Mouse (Mus musculus) brain, embryonic 14.5 days (tissue): ENCODE data around the gene Tmem150a.
A peak's percentile ranks its signal among the peaks of the same experiment; 100 is the strongest.

ENCODE experiments used
- CTCF ChIP-seq: fragments of 200-500 bp; IDR thresholded peaks from 2 replicates; pipeline ENCODE4 v1.5.1; 2012; ENCODE audit warnings: inconsistent platforms, mild to moderate bottlenecking, moderate library complexity, borderline replicate concordance; ENCODE audit not compliant: insufficient read depth, insufficient read length; ENCODE audit errors: extremely low read depth
- POLR2A ChIP-seq: fragments of 200-500 bp; IDR thresholded peaks from 2 replicates; pipeline ENCODE4 v1.6.1; 2012; ENCODE audit warnings: mild to moderate bottlenecking, inconsistent platforms, borderline replicate concordance; ENCODE audit not compliant: poor library complexity, insufficient read depth, insufficient read length, severe bottlenecking; ENCODE audit errors: extremely low read depth

DNA sequence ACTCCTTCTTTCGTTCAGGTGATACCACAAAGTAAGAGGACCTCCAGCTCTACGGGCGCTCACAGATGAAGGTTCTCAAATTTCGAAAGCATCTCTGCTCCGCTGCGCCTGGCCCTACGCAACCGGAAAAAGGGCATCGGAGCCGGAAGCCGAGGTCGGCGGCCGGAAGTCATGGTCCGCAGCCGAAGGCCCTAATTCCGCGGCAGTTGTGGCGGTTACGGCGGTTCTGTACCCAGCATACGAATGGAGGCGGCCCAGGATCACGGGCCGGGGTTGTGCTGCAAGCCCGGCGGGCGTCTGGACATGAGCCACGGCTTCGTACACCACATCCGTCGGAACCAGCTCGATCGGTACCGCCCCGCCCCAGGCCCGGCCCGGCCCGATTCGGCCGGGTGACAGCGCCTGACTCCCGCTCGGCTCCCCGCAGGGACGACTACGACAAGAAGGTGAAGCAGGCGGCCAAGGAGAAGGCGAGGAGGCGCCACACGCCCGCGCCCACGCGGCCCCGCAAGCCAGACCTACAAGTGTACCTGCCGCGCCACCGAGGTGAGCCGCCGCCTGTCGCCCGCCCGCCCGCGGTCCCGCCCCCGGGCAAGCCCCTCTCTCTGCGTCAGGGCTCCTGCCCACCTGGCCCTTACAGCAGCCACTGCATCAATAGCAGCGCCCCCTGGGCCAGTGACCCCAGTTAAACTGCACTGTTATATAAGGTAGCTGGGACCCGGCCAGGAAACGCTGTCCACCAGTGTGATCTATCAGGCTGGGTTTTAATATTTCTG, 7.9 kb upstream of the Tmem150a start, which contains the start of gene 0610030E20Rik:
- peak; percentile 16; the same call in 1 of the 2 replicates for TF ChIP-seq POLR2A
- TF ChIP-seq CTCF = peak; percentile 6; the same call in 1 of the 2 replicates
